Mouse (Mus musculus): Measurements from ENCODE around the gene 4930516K23Rik.

4930516K23Rik gene

GRCm38 (mm10) chr7:104061345-104061744, at the start of gene 4930516K23Rik:
Gene 4930516K23Rik, minus strand, starts transcription at chr7:104061445.
- no peak for DNase-seq (ENCODE audit: low spot score in 2 of 2)

DNA sequence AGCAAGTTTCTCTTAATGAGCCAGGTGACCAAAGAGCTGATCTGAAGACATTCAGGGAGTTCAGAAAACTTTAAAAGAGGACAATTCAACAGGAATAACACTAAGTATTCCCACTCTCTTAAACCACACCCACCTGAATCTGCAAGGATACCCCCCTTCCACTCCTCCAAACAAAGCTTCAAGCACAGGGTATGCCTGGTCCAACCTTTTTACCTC, 43.4 kb upstream of the 4930516K23Rik start, which contains the start of gene Olfr646:
Gene Olfr646 (plus strand): TSS at position 117 of the 216 bp plus-strand sequence.
- no peak for DNase-seq (ENCODE audit: low spot score in 2 of 2)

DNA sequence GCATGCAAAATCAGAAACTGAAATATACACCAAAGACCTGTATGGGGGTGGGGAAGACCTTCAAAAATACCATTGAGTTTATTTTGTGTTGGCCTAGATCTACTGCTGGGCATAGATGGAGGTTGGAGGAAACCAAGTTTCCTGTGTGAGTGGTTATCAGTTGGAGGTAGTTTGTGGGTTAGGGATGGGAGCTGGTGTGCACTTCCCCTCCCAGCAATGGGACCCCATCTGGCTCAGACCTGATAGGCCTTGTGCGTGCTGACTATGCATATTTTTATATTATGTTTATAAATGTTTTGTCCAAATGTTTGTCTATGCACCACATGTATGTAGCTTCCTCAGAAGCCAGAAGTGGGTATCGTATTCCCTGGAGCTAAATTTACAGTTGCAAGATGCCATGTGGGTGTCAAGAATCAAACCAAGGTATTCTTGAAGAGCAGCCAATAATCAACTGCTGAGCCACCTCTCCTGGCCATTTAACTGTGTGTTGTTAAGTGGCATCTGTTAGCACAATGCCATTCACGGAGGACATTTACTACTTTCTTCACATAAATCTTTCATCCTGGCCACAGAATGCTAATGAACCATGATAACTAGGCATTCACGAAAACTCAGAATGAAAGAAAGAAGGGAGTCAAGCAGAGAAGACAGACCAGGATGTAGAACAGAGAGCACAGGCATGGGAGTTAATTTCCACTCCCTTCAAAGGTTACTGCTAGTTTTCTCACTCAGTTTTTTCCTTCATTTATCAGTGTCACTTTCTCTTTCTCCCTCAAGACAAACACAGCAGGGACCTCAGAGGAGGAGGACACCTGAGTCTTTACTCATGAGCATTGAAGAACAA, 42.9 kb upstream of the 4930516K23Rik start:
- no peak for DNase-seq (ENCODE audit: low spot score in 2 of 2)

GRCm38 (mm10) chr7:104085365-104085764, 24.1 kb upstream of the 4930516K23Rik start, which contains the start of gene Olfr645:
Gene Olfr645, minus strand, starts transcription at chr7:104085465.
- no peak for DNase-seq (ENCODE audit: low spot score in 2 of 2)

DNA sequence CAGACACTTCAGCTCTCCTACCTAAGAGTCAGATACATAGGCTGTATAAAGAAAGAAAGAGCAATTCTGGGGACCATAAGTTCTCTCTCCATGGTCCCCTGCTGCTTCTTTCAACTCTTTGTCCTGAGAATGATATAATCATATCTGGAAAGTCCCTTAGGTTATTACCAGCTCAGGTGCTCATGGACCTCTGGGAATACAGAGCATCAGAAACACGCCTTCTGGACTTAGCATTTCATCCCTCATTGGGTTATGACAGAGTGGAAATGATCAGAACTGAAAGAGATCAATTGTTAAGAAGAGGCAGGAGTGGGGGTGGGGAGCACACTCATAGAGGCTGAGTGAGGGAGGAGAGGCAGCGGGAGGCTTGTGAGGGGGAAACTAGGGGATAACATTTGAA, 10.5 kb upstream of the 4930516K23Rik start, which contains the start of gene Olfr644:
Gene Olfr644 (minus strand): TSS at position 101 of the 400 bp plus-strand sequence.
- DNase-seq (ENCODE audit: low spot score in 2 of 2): no peak

GRCm38 (mm10) chr7:104059215-104059614, 2.0 kb downstream of the 4930516K23Rik start:
- no peak for DNase-seq (ENCODE audit: low spot score in 2 of 2)

GRCm38 (mm10) chr7:104052566-104052965, 8.7 kb downstream of the 4930516K23Rik start, which contains the start of gene Olfr642:
Gene Olfr642, minus strand, starts transcription at chr7:104052666.
- no peak for DNase-seq (ENCODE audit: low spot score in 2 of 2)

GRCm38 (mm10) chr7:104050745-104051144, 10.5 kb downstream of the 4930516K23Rik start:
- no peak for DNase-seq (ENCODE audit: low spot score in 2 of 2)

DNA sequence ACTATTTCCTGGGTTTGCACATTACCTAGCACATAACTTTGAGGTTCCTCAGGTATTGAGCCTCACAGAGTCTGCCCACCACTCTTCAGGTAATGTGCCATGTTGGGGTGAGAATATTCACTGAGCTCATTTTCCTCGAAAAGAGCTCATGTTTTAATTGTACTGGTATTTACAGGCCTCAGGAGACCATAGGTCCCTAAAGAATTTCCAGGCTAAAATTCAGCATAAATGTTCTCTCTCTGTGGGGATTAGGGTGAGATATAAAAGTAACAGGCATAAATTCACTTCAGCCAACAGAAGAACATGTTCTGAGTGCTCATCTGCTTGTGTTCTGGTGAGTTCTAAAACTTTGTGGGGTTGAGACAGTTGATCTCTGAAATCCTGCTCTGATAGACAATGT, 26.1 kb downstream of the 4930516K23Rik start, which contains the start of gene Olfr641:
Gene Olfr641 (plus strand): TSS at position 301 of the 400 bp plus-strand sequence.
- DNase-seq (ENCODE audit: low spot score in 2 of 2): no peak

DNA sequence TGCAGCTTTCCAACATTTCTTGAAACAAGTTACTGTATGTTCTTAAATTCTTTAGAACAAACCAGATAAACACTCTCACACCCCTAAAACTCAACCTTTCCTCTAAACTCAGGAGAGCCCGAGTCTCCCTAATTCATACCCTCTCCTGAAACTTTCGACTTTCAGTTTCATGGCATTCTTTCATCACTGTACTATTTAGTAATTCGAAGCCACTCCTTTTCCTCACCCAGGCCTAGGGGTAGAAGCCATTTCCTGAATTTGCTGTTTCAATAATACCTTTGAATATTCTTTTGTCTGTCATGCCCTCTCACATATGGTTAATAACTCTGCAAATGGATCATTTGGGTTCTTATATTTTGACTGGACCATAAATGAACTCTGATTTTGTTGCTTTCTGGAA, 34.3 kb downstream of the 4930516K23Rik start:
- DNase-seq (ENCODE audit: low spot score in 2 of 2): no peak

- no peak for DNase-seq (ENCODE audit: low spot score in 2 of 2)
Observed at GRCm38 (mm10) chr7:104025473-104025872, 35.8 kb downstream of the 4930516K23Rik start, which contains the start of gene Olfr640. Gene Olfr640, minus strand, starts transcription at chr7:104025573.

GRCm38 (mm10) chr7:104021651-104022050, 39.6 kb downstream of the 4930516K23Rik start:
- DNase-seq (ENCODE audit: low spot score in 2 of 2): no peak

GRCm38 (mm10) chr7:104018953-104019352, 42.3 kb downstream of the 4930516K23Rik start:
- DNase-seq (ENCODE audit: low spot score in 2 of 2): no peak

- no peak for DNase-seq (ENCODE audit: low spot score in 2 of 2)
Observed at GRCm38 (mm10) chr7:104017203-104017602, 44.0 kb downstream of the 4930516K23Rik start, which contains the start of gene Olfr639. Gene Olfr639, minus strand, starts transcription at chr7:104017303.
